ENCODE assay signal across 29 mouse cellular contexts in genomic region chr16:38789966-38790365, GRCm38 (mm10). TPM values are rescaled to one million over a fixed set of nuclear protein-coding genes. Genes with fewer than 3 reads are reported as not detected.
A peak's percentile ranks its signal among the peaks of the same experiment; 100 is the strongest.
DNase-seq lines count a peak whose midpoint lies in the region; ATAC-seq and TF ChIP-seq lines count a peak whose summit lies in the region.
"Had no signal": no experiment of that assay in that cellular context is flagged by ENCODE, and none has a peak within 500 bp of the region (broad histone marks: within the 10 kb centered on the region; RNA-seq: fewer than 3 reads in every experiment).

No protein-coding gene starts in this region.

- no peak overlapping the region for H3K4me3 ChIP-seq in intestine, embryonic 15.5 days (replicated peaks)
- H3K4me3 ChIP-seq in intestine, postnatal 0 days (ENCODE audit: low read depth, low read length) = no peak overlapping the region
- H3K4me3 ChIP-seq: embryonic facial prominence, embryonic 10.5 days; embryonic facial prominence, embryonic 12.5 days; forebrain, embryonic 13.5 days; forebrain, embryonic 15.5 days had no signal

- H3K9me3 ChIP-seq in intestine, embryonic 15.5 days = no peaks in the 10 kb centered on the region
- no peaks in the 10 kb centered on the region for H3K9me3 ChIP-seq in intestine, postnatal 0 days (ENCODE audit: control insufficient read depth)
- H3K9me3 ChIP-seq: embryonic facial prominence, embryonic 10.5 days; embryonic facial prominence, embryonic 12.5 days; forebrain, embryonic 13.5 days; forebrain, embryonic 15.5 days; G1E had no signal

- H3K4me2 ChIP-seq in intestine, embryonic 15.5 days (replicated peaks) = no peak overlapping the region
- H3K4me2 ChIP-seq in intestine, postnatal 0 days (replicated peaks; ENCODE audit: low read depth) = no peak overlapping the region
- H3K4me2 ChIP-seq: embryonic facial prominence, embryonic 12.5 days; forebrain, embryonic 13.5 days; forebrain, embryonic 15.5 days had no signal

- no peaks in the 10 kb centered on the region for H3K4me1 ChIP-seq in intestine, embryonic 15.5 days (replicated peaks)
- no peaks in the 10 kb centered on the region for H3K4me1 ChIP-seq in intestine, postnatal 0 days (replicated peaks; ENCODE audit: control insufficient read depth, insufficient read depth, low read length)
- H3K4me1 ChIP-seq: embryonic facial prominence, embryonic 12.5 days; forebrain, embryonic 13.5 days; forebrain, embryonic 15.5 days had no signal

- no peaks in the 10 kb centered on the region for H3K27me3 ChIP-seq in intestine, embryonic 15.5 days (replicated peaks)
- H3K27me3 ChIP-seq in intestine, postnatal 0 days (replicated peaks; ENCODE audit: control insufficient read depth, insufficient read depth, low read length) = no peaks in the 10 kb centered on the region
- H3K27me3 ChIP-seq: CH12.LX; embryonic facial prominence, embryonic 12.5 days; forebrain, embryonic 13.5 days; forebrain, embryonic 15.5 days had no signal

- no peak overlapping the region for H3K9ac ChIP-seq in intestine, embryonic 15.5 days
- no peak overlapping the region for H3K9ac ChIP-seq in intestine, postnatal 0 days (ENCODE audit: low read depth, low read length)
- H3K9ac ChIP-seq: embryonic facial prominence, embryonic 12.5 days; forebrain, embryonic 13.5 days; forebrain, embryonic 15.5 days; forebrain, postnatal 0 days had no signal

- no peak for TF ChIP-seq CTCF in intestine, postnatal 0 days (IDR thresholded peaks at IDR 0.05; ENCODE audit: low read depth)

- WGBS in intestine, embryonic 15.5 days = 63% methylated on average over 3 of the region's 3 CpGs
- 40% methylated on average over 3 of the region's 3 CpGs for WGBS in intestine, postnatal 0 days

- peak; percentile 31 for DNase-seq in lung, postnatal 36 days
- no peak for DNase-seq in lung, adult 18-20 months
- peak; percentile 36 for DNase-seq in 3T3-L1 (ENCODE audit: low read depth, low spot score)
- peak; percentile 18 for DNase-seq in Muller cell, postnatal 12 days (ENCODE audit: inconsistent ontology term)
- DNase-seq in right cerebral cortex, adult 18-20 months = no peak
- DNase-seq in cerebellum, adult 9-10 months = no peak
- DNase-seq: adrenal gland, adult 2 months; adrenal gland, postnatal 10 days; adrenal gland, postnatal 25 days; B cell, adult 2 months; cerebellum, adult 11 months; cerebellum, adult 18-20 months; cerebellum, adult 8-10 months; cerebellum, postnatal 10 days; cerebellum, postnatal 25 days; forebrain, postnatal 0 days had no signal

- no peak overlapping the region for H3K27ac ChIP-seq in intestine, embryonic 15.5 days
- no peak overlapping the region for H3K27ac ChIP-seq in intestine, postnatal 0 days (ENCODE audit: low read depth, low read length)
- H3K27ac ChIP-seq: embryonic facial prominence, embryonic 10.5 days; embryonic facial prominence, embryonic 12.5 days; forebrain, embryonic 13.5 days; forebrain, embryonic 15.5 days had no signal

- H3K36me3 ChIP-seq in intestine, embryonic 15.5 days = no peaks in the 10 kb centered on the region
- H3K36me3 ChIP-seq in intestine, postnatal 0 days (ENCODE audit: control insufficient read depth, insufficient read depth) = no peaks in the 10 kb centered on the region
- H3K36me3 ChIP-seq: embryonic facial prominence, embryonic 10.5 days; embryonic facial prominence, embryonic 12.5 days; forebrain, embryonic 15.5 days; G1E had no signal

- peak; percentile 66; the same call in 1 of the 2 replicates for ATAC-seq in intestine, embryonic 15.5 days
- no peak for ATAC-seq in intestine, postnatal 0 days
- ATAC-seq: CD4-positive, CD25-positive, alpha-beta regulatory T cell, adult 4 months; forebrain, embryonic 13.5 days; forebrain, embryonic 15.5 days; forebrain, postnatal 0 days had no signal

RNA-seq across cellular contexts. Expression of gene Upk1b, which starts 10.2 kb away (rescaled TPM):
- polyA plus RNA-seq in intestine, embryonic 15.5 days (2015; fragmentation: Nextera tagmentation; extraction: Ambion mirVana) = 14.4 and 16.8 TPM in 2 replicates
- 12.3 and 12.7 TPM in 2 replicates for polyA plus RNA-seq in intestine, postnatal 0 days (2015; fragmentation: Nextera tagmentation; extraction: Ambion mirVana)
- polyA plus RNA-seq: CD4-positive, CD25-positive, alpha-beta regulatory T cell, adult 4 months; forebrain, embryonic 13.5 days; forebrain, embryonic 15.5 days; G1E had no signal

RNA-seq across cellular contexts. Expression of gene 4930435E12Rik, which starts 38.6 kb away (rescaled TPM):
- polyA plus RNA-seq in intestine, embryonic 15.5 days (2015; fragmentation: Nextera tagmentation; extraction: Ambion mirVana) = not detected in 2 replicates
- not detected in 2 replicates for polyA plus RNA-seq in intestine, postnatal 0 days (2015; fragmentation: Nextera tagmentation; extraction: Ambion mirVana)
- polyA plus RNA-seq: adrenal gland, adult 2 months; brain, embryonic 14.5 days; CD4-positive, CD25-positive, alpha-beta regulatory T cell, adult 4 months; cortical plate, adult 2 months; embryonic facial prominence, embryonic 10.5 days; embryonic facial prominence, embryonic 12.5 days; embryonic facial prominence, embryonic 14.5 days; forebrain, embryonic 11.5 days; forebrain, embryonic 13.5 days; forebrain, embryonic 15.5 days; forebrain, postnatal 0 days; G1E had no signal

RNA-seq across cellular contexts. Expression of gene B4galt4, which starts 47.9 kb away (rescaled TPM):
- polyA plus RNA-seq in intestine, embryonic 15.5 days (2015; fragmentation: Nextera tagmentation; extraction: Ambion mirVana) = 21.5 and 22.1 TPM in 2 replicates
- polyA plus RNA-seq in intestine, postnatal 0 days (2015; fragmentation: Nextera tagmentation; extraction: Ambion mirVana) = 21.2 and 23.5 TPM in 2 replicates
- polyA plus RNA-seq: G1E had no signal

Comparison
In these comparisons a context has a peak if more than half of its experiments do, and no peak if none do; other contexts are left out.
1. DNase-seq: peak in lung, postnatal 36 days (single experiment), 3T3-L1 (single experiment) and Muller cell, postnatal 12 days (single experiment); none in lung, adult 18-20 months (0 of 2), right cerebral cortex, adult 18-20 months (single experiment) and cerebellum, adult 9-10 months (single experiment).